Mouse (Mus musculus): ENCODE results near the gene Atf2. TPM values are rescaled to one million over a fixed set of nuclear protein-coding genes. Genes with fewer than 3 reads are reported as not detected.

Gene Atf2
- polyA plus RNA-seq, 1 experiment from 2014 or later, result 42.6 TPM

DNA sequence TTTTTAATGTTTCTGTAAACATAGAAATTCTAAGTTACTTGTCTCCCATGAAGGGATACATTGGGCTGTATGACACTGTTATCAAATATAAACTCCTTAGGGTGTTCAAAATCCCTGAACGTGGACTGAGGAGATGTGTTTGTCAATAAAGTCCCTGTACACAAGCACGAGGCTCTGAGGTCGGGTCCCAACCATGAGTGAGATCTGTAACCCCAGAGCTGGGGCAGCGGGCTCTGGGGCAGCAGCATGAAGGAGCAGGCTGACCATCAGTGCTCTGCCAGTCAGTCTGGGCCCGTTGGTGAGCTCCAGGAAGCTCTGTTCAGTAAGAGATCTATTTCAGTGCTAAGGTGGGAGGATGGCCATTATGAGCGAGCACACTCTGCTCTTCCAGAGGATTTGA, 104.0 kb downstream of the Atf2 start:
- no peak overlapping the region for H3K4me2 ChIP-seq (ENCODE audit: low read length)
- no peaks in the 10 kb centered on the region for H3K27me3 ChIP-seq (ENCODE audit: control insufficient read depth, insufficient read depth, low read length)
- H3K9me3 ChIP-seq (ENCODE audit: control insufficient read depth, low read length), result 0 out of 2 replicates have a peak, but pooled peaks cover 2% of the 10 kb centered on the region
- WGBS, result 70% methylated on average over 6 of the region's 6 CpGs
- H3K27ac ChIP-seq (replicated peaks in 1 of 2; ENCODE audit: control insufficient read depth in 1 of 2, insufficient read depth in 1 of 2, low read depth in 2 of 2, low read length in 2 of 2), result no peak overlapping the region
- H3K9ac ChIP-seq (ENCODE audit: low read length), result no peak overlapping the region
- no peak for ATAC-seq (ENCODE audit: insufficient number of reproducible peaks, insufficient read depth, low FRiP score, low read depth)
- no peak overlapping the region for H3K4me3 ChIP-seq (ENCODE audit: control insufficient read depth in 1 of 2, insufficient read depth in 1 of 2, low read depth in 1 of 2, low read length in 2 of 2)
- no peaks in the 10 kb centered on the region for H3K36me3 ChIP-seq (ENCODE audit: control insufficient read depth, insufficient read depth, low read length)
- H3K4me1 ChIP-seq (ENCODE audit: control insufficient read depth in 2 of 2, insufficient read depth in 2 of 2, low read length in 2 of 2), result no peaks in the 10 kb centered on the region

DNA sequence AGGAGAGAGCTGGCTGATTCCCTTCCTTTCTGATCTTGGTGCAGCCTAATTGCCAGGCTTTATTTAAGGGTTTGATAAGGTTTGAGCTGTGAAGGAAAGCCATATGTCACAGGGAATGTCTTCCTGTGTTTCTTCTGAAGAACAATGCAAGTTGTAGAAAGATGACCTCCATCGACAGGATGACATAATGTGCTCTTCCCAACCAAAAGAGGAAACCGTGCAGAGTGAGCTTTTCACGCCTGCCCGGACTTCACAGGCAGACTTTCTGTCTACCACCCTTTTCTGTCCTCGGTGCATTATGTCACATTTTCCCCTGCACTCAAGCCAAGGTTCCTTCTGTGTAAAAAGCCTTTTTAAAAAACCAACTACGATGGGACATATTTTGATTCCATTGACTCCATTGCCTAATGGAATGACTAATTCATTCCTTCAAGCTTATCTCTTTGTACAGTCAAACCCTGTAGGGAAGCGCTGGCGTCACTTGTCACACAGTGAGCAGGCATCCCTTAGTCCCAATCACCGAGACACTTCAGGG, 110.0 kb downstream of the Atf2 start:
- Histone ChIP-seq H3K27ac (replicated peaks in 1 of 2; ENCODE audit: control insufficient read depth in 1 of 2, insufficient read depth in 1 of 2, low read depth in 2 of 2, low read length in 2 of 2) (peak overlapping the region; percentile 61 to 75), H3K9me3 (ENCODE audit: control insufficient read depth, low read length) (0 out of 2 replicates have a peak, but pooled peaks cover 2% of the 10 kb centered on the region), H3K9ac (ENCODE audit: low read length) (peak overlapping the region; percentile 35; the same call in 1 of the 2 replicates), H3K27me3 (ENCODE audit: control insufficient read depth, insufficient read depth, low read length) (no peaks in the 10 kb centered on the region), H3K4me2 (ENCODE audit: low read length) (peak overlapping the region; percentile 45), H3K4me3 (ENCODE audit: control insufficient read depth in 1 of 2, insufficient read depth in 1 of 2, low read depth in 1 of 2, low read length in 2 of 2) (0 out of 4 replicates have a peak overlapping the region, but pooled peaks of 1 of the 2 experiments have one; percentile 1), H3K36me3 (ENCODE audit: control insufficient read depth, insufficient read depth, low read length) (no peaks in the 10 kb centered on the region), H3K4me1 (ENCODE audit: control insufficient read depth in 2 of 2, insufficient read depth in 2 of 2, low read length in 2 of 2) (peaks cover 3 to 24% of the 10 kb centered on the region in 2 experiments)
- peak; percentile 85 for ATAC-seq (ENCODE audit: insufficient number of reproducible peaks, insufficient read depth, low FRiP score, low read depth)
- 8% methylated on average over 9 of the region's 9 CpGs for WGBS

DNA sequence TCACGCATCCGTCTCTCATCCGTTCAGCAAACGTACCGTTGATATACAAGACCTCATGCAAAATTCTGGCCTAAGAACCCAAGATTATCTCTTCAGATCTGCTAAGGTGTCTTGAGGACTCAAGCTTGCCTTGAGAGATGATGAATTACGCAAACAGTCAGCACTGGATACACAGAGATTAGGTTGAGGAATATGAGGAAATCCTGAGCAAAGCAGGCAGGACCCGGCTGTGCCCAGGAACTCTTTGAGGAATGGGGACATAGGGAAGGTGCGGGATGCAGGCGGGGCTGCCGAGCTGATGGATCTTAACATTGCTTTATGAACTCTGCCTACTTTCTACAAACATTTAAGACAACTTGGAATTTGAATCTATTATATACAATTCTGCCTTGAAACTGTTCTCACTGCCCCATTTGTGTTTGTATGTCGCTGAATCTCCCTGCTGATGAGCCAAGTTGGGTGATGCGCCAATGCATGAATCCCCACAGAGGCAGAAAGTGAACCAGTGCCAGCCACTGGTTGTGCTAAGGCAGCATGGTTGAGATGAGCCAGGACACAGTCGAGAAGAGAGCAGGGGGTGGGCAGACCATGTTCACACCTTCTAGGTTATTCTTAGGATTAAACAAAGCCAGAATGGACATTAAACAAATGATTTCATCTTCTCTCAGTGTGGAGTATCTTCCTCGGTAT, 112.0 kb downstream of the Atf2 start:
- H3K9me3 ChIP-seq (ENCODE audit: control insufficient read depth, low read length), result 0 out of 2 replicates have a peak, but pooled peaks cover 2% of the 10 kb centered on the region
- 82% methylated on average over 14 of the region's 14 CpGs for WGBS
- no peak overlapping the region for H3K4me2 ChIP-seq (ENCODE audit: low read length)
- H3K4me3 ChIP-seq (ENCODE audit: control insufficient read depth in 1 of 2, insufficient read depth in 1 of 2, low read depth in 1 of 2, low read length in 2 of 2), result no peak overlapping the region
- ATAC-seq (ENCODE audit: insufficient number of reproducible peaks, insufficient read depth, low FRiP score, low read depth), result no peak
- no peaks in the 10 kb centered on the region; the same call in 1 of the 2 replicates for H3K27me3 ChIP-seq (ENCODE audit: control insufficient read depth, insufficient read depth, low read length)
- H3K36me3 ChIP-seq (ENCODE audit: control insufficient read depth, insufficient read depth, low read length), result no peaks in the 10 kb centered on the region
- no peak overlapping the region for H3K9ac ChIP-seq (ENCODE audit: low read length)
- no peak overlapping the region for H3K27ac ChIP-seq (replicated peaks in 1 of 2; ENCODE audit: control insufficient read depth in 1 of 2, insufficient read depth in 1 of 2, low read depth in 2 of 2, low read length in 2 of 2)
- peaks cover 3 to 24% of the 10 kb centered on the region in 2 experiments for H3K4me1 ChIP-seq (ENCODE audit: control insufficient read depth in 2 of 2, insufficient read depth in 2 of 2, low read length in 2 of 2)

DNA sequence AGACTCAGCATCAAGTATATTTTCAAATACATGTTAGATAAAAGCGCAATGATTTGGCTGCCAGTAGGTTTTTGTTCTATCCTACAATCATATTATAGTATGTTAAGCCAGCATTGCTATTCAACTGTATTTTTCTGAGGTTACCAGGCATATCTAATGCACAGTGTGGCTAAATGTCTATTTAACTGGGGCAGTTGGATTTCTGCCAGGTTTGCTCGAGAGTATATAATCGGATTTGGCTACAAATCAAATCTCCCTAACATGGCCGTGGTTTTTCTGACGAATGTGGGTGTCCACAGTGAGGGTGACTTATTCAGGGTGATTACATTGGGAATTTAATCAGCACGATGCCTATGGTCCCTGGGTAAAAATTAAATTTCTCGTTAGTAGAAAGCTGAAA, 112.6 kb downstream of the Atf2 start:
- Histone ChIP-seq H3K27ac (replicated peaks in 1 of 2; ENCODE audit: control insufficient read depth in 1 of 2, insufficient read depth in 1 of 2, low read depth in 2 of 2, low read length in 2 of 2) (no peak overlapping the region), H3K4me1 (ENCODE audit: control insufficient read depth in 2 of 2, insufficient read depth in 2 of 2, low read length in 2 of 2) (peaks cover 3 to 24% of the 10 kb centered on the region in 2 experiments), H3K36me3 (ENCODE audit: control insufficient read depth, insufficient read depth, low read length) (no peaks in the 10 kb centered on the region), H3K27me3 (ENCODE audit: control insufficient read depth, insufficient read depth, low read length) (no peaks in the 10 kb centered on the region; the same call in 1 of the 2 replicates), H3K9me3 (ENCODE audit: control insufficient read depth, low read length) (0 out of 2 replicates have a peak, but pooled peaks cover 2% of the 10 kb centered on the region), H3K9ac (ENCODE audit: low read length) (no peak overlapping the region), H3K4me3 (ENCODE audit: control insufficient read depth in 1 of 2, insufficient read depth in 1 of 2, low read depth in 1 of 2, low read length in 2 of 2) (no peak overlapping the region), H3K4me2 (ENCODE audit: low read length) (no peak overlapping the region)
- 37% methylated on average over 7 of the region's 7 CpGs for WGBS
- ATAC-seq (ENCODE audit: insufficient number of reproducible peaks, insufficient read depth, low FRiP score, low read depth), result no peak

DNA sequence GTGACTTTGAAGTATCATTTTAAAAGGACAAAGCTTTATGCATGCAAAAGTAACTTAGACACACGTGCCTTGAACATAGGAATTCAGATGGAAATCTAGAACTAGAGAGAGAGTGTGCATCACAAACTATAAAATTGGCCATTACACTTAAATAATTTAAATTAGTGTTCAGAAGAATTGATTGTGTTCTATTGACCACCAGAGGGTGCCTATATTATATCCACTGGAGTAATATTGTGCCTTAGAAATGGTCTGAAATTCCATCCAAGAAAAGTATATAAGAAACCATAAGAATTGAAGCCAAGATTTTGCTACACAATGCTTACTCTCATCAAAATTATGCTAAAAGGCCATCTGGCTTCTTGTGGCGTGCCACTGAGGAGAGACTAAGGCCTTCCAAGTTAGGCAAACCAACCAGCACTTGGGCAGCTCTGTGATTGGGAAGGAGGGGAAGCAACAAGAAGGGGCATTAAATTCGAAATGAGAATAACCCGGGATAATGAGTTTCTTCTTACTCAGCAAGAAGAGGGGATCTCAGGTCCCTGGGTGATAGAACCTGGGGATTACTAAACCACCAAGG, 113.3 kb downstream of the Atf2 start:
- Histone ChIP-seq H3K9me3 (ENCODE audit: control insufficient read depth, low read length) (no peaks in the 10 kb centered on the region), H3K36me3 (ENCODE audit: control insufficient read depth, insufficient read depth, low read length) (no peaks in the 10 kb centered on the region), H3K4me1 (ENCODE audit: control insufficient read depth in 2 of 2, insufficient read depth in 2 of 2, low read length in 2 of 2) (peaks cover 3 to 24% of the 10 kb centered on the region in 2 experiments), H3K9ac (ENCODE audit: low read length) (no peak overlapping the region), H3K4me2 (ENCODE audit: low read length) (no peak overlapping the region), H3K4me3 (ENCODE audit: control insufficient read depth in 1 of 2, insufficient read depth in 1 of 2, low read depth in 1 of 2, low read length in 2 of 2) (no peak overlapping the region), H3K27me3 (ENCODE audit: control insufficient read depth, insufficient read depth, low read length) (no peaks in the 10 kb centered on the region; the same call in 1 of the 2 replicates), H3K27ac (replicated peaks in 1 of 2; ENCODE audit: control insufficient read depth in 1 of 2, insufficient read depth in 1 of 2, low read depth in 2 of 2, low read length in 2 of 2) (no peak overlapping the region)
- 80% methylated on average over 4 of the region's 4 CpGs for WGBS
- no peak for ATAC-seq (ENCODE audit: insufficient number of reproducible peaks, insufficient read depth, low FRiP score, low read depth)

DNA sequence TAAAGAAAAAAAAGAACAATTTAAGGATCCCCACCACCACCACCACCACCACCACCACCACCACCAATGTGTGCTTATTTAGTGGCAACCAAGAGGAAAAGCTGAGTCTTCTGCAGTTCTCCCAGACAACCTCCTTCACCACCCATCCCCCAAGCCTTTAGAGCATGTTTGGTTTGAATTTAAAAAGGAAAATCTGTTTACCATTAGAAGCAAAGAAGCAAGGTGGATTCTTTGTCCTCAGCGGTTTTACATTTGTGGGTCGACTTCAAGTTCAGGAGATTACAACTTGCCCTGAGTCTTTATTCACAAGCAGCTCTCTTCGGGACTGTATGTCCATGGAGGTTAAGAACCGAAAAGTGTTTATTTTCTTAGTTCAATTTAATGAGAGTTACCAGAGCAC, 115.5 kb downstream of the Atf2 start:
- WGBS, result 48% methylated on average over 4 of the region's 4 CpGs
- no peaks in the 10 kb centered on the region for H3K36me3 ChIP-seq (ENCODE audit: control insufficient read depth, insufficient read depth, low read length)
- no peak for ATAC-seq (ENCODE audit: insufficient number of reproducible peaks, insufficient read depth, low FRiP score, low read depth)
- H3K9me3 ChIP-seq (ENCODE audit: control insufficient read depth, low read length), result no peaks in the 10 kb centered on the region
- H3K4me1 ChIP-seq (ENCODE audit: control insufficient read depth in 2 of 2, insufficient read depth in 2 of 2, low read length in 2 of 2), result peaks cover 2 to 28% of the 10 kb centered on the region in 2 experiments
- no peak overlapping the region for H3K27ac ChIP-seq (replicated peaks in 1 of 2; ENCODE audit: control insufficient read depth in 1 of 2, insufficient read depth in 1 of 2, low read depth in 2 of 2, low read length in 2 of 2)
- H3K9ac ChIP-seq (ENCODE audit: low read length), result no peak overlapping the region
- H3K27me3 ChIP-seq (ENCODE audit: control insufficient read depth, insufficient read depth, low read length), result no peaks in the 10 kb centered on the region; the same call in 1 of the 2 replicates
- H3K4me3 ChIP-seq (ENCODE audit: control insufficient read depth in 1 of 2, insufficient read depth in 1 of 2, low read depth in 1 of 2, low read length in 2 of 2), result no peak overlapping the region
- H3K4me2 ChIP-seq (ENCODE audit: low read length), result no peak overlapping the region

DNA sequence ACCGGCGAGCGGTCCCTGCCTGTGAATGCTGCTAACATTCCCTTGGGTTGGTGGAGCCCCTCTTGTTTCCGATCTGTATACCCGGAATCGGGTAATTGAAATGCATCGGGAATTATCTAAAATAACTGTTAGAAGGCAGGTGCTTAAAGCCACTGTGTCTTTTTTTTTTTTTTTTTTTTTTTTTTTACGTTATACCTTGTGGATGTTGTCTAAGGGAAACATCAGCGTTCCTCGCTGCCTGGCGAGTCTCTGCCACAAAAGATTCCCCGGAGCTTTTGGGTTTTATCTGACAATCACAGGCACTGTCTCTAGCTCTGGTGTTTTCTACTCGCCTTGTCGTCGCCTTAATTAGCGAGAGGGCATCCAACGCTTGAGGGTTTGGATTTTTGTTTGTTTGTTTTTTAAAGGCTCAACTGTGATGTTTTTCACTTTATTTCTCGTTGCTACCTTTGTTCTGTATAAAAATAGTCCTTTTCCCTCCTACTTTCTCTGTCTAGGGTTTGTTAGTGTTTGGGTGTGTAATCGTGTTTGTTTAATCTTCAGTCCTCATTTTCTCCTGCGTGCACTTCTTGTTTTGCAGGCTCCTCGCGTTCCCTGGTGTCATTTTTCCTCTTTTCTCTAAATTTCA, 116.6 kb downstream of the Atf2 start:
- WGBS, result 2% methylated on average over 22 of the region's 22 CpGs
- Histone ChIP-seq H3K27ac (replicated peaks in 1 of 2; ENCODE audit: control insufficient read depth in 1 of 2, insufficient read depth in 1 of 2, low read depth in 2 of 2, low read length in 2 of 2) (no peak overlapping the region), H3K4me2 (ENCODE audit: low read length) (peak overlapping the region; percentile 87), H3K36me3 (ENCODE audit: control insufficient read depth, insufficient read depth, low read length) (no peaks in the 10 kb centered on the region), H3K9ac (ENCODE audit: low read length) (peak overlapping the region; percentile 89), H3K4me3 (ENCODE audit: control insufficient read depth in 1 of 2, insufficient read depth in 1 of 2, low read depth in 1 of 2, low read length in 2 of 2) (peak overlapping the region; percentile 89 to 93), H3K27me3 (ENCODE audit: control insufficient read depth, insufficient read depth, low read length) (no peaks in the 10 kb centered on the region; the same call in 1 of the 2 replicates), H3K9me3 (ENCODE audit: control insufficient read depth, low read length) (no peaks in the 10 kb centered on the region), H3K4me1 (ENCODE audit: control insufficient read depth in 2 of 2, insufficient read depth in 2 of 2, low read length in 2 of 2) (peaks cover 2 to 28% of the 10 kb centered on the region in 2 experiments)
- ATAC-seq (ENCODE audit: insufficient number of reproducible peaks, insufficient read depth, low FRiP score, low read depth), result no peak

Data from heart, embryonic 14.5 days (tissue).